Mouse (Mus musculus) adrenal gland, postnatal 4 days (tissue): ENCODE measurements at regions not wholly inside any gene's neighbourhood (a gene's known extent, or its start where the extent isn't known, plus 50 kb on each side); places are given as distances from the start of the nearest gene placed in this dataset.
"Not testable (repeated sequence)": the region's sequence is repeated elsewhere in the genome, so short reads cannot be mapped to it uniquely, and the experiment has no call there.

ENCODE experiments used
- DNase-seq, 2 experiments: peaks; one replicate each; pipeline ENCODE4 v3.0.0; 2021 to 2022; ENCODE audit warnings: low spot score in 2 of 2, mixed read lengths in 2 of 2

DNA sequence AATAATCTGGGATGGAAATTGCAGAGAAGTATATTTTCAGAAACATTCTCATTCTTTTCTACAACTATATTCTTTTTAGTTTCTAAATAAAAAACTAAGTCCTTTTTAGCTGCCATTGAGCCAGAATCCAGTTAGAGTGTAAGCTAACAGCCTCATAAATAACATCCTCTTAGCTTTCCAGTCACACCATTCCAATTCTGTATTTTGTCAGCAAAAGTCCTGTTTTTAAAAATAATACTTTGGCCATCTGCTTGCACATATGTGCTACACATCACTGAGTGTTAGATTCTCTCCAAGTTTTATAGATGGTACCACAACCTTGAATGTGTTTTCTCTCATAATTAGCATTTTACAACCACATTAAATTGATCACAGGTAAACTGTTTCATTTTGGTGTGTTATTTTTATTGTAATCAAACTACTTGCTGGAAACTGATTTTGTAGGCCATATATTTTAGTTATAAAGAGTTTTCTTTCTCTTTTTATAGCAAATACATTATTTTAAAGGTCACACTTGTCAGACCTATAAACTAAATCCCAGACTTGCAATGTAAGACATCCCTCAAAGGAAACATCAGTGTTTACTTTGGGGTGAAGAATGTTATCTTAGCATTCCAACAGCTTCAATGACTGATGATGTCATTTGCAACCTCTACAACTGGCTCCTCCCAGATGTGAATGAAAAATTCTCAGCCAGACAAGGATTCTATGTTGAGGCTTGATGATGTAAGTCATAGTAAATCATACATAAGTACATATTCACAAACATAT, 1878.9 kb upstream of the Flrt2 start:
- no peak for DNase-seq

DNA sequence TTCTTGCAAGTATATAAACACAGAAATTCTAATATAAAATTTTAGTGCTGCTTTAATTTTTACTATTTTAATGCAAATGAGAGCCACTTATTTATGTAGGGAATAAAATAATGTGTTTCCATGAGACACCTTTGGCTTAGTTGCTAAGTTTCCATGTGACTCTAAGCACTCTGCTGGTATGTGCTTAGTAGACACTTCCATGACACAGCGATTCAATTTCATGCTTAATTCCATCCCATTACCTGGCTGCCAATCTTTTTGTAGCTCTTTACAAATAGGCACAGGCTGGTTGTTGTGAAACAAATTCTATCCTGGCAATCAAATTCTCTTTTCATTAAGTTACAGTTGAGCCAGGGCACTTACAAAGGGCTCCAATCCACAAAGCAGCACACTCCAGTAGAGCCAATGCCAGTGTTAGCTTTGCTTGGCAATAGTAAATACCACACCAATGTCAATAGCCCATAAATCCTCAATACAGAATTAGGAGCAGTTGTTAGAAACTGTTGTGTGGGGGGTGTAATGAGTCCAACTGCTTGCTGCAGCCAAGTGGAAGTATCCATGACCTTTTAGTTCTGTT, 1841.0 kb upstream of the Flrt2 start:
- DNase-seq, result no peak

DNA sequence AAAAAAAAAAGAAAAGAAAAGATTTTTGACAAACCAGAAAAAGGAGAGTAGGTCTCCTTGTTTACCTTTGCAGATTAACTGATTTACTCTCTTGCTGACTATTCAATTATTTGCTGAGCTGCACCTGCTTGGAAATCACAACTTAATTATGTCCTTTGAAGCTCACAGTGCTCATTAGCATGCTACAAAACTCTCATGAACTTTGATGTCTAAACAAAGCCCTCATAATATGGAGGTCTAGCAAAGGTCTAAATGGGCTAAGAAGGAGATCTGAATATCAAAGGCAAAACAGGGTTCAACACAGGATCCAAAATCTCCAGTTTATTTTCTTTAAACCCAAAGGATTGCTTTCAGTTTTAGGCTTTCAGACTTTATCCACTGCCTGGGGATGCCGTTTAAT, 1840.4 kb upstream of the Flrt2 start:
- no peak for DNase-seq

DNA sequence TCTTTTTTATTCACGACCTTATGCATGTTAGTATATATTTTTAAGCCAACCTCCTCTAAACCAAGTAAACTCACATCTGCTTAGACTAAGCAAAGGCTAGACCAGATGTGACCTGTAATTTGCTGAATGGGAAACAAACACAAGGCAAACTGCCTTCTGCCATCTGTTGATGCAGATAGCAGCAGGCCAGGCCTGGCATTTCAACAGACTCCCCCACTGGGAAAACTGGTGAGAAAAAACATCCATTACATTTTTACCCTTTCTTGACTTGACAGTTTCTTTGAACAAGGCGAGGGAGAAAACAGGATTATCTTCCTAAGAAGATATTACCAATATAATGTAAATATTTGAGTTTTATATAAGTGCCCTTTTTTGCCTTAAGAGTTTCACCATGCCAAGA, 1806.1 kb upstream of the Flrt2 start:
- no peak for DNase-seq

DNA sequence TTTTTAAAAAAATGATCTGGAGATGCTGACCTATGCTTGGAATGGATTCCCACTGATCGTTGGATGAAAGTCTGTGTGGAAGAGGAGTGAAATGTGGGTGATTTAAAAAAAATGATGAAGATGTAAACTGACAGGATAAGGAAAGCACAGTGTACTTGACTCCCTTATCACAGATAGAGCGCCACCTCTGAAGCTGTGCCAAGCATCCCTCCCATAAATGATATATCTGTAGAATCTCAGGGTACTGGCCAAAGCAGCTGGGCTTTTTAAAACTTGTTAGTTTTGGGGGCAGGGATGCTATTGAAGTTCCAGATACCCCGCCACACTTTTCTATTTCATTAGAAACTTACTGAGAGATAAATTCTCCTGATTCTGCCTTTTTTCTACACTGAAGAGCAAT, 1801.9 kb upstream of the Flrt2 start:
- no peak for DNase-seq

DNA sequence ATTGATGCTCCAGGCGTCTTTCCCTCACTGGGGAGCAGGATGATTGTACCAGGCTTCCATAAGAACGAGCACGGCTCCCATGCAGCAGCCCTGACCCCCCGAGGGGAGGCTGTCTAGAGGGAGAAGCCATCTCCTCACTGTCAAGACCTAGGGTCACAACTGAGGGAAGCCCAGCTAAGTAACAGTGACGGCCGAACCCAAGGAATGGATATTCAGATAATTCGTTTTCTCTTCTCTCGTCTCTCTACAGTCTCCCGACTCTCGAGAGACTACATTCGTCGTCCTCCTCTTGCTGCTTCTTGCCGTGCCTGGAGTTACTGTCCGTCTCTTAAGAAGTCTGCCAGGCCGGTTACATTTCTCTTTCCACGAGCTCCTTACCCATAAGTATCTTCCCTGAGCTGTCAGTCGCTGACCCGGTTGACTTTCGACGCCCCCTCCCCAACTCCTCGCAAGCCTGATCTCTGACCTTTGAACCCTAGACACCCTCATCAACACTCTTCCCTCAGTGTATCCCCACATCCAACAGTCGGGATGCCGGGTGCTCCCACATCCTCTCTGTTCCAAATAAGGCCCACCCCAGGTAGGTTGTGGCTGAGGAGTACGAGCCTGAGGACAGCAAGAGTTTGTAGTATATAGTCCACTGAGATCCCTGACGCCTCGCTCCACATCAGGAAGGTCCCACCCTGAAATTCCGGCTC, 1763.3 kb upstream of the Flrt2 start:
- not testable (repeated sequence) for DNase-seq

DNA sequence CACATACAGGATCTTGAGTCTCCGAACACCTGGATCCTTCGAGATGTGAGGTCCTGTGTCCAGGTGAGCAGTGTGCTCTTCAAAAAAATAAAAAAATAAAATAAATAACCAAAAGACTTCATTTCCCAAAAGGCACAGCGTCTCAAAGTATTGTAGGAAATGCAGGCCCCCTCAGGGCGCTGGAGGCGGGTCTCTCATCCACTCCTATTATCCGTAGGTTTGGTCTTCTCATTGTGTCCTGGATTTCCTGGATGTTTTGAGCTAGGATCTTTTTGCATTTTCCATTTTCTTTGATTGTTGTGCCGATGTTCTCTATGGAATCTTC, 1762.8 kb upstream of the Flrt2 start:
- DNase-seq, result not testable (repeated sequence)

DNA sequence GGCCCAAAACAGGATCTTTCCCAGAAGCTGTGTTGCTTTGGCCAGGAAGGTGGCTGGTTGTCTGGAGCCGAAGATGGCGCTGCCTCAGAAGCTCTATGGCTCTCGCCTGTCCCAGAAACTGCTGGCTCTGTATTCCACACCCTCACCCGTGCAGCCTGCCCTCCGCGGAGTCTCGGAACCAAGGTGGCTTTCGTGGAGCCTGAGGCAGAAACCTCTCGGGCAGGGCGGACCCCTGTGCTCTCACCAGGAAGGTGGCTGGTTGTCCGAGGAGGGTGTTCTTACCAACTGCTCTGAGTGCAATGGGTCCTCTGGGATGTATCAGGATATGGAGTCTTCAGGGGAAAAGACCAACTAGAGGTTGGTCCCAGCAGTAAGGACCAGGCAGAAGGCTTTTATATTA, 1761.8 kb upstream of the Flrt2 start:
- not testable (repeated sequence) for DNase-seq

DNA sequence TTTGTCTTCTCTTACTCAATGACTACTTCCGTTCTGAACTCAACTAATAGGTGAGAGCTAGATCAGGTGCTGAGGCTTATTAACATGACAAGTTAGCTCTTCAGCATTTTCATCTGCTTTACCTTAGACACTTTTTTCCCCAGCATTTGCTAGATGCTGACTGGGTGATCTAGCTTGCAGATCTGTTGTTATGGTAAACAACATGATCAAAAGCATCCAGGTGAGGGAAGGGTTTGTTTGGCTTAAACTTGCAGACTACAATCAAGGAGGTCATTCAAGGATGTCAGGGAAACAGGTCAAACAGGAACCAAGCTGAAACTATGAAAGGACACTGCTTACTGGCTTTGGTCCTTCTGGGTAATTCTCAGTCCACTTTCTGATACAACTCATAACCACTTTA, 1731.2 kb upstream of the Flrt2 start:
- DNase-seq, result no peak

DNA sequence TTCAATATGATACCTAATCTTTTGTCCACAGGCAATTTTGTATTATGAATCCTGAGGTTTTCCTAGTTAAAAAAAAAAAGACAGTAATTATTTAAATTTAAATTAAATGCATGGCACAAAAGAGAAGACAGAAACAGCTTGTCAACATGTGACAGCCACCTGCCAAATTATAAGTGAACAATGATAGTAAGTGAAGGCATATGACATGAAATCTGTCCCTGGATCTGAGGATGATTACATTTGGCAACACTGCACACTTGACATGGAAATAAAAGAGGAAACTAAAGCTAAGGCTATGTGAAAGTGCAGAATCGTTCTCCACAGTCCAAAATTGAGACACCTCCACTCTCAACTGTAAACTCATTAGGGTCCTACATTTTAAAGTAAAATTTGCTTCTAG, 1710.7 kb upstream of the Flrt2 start:
- no peak for DNase-seq

DNA sequence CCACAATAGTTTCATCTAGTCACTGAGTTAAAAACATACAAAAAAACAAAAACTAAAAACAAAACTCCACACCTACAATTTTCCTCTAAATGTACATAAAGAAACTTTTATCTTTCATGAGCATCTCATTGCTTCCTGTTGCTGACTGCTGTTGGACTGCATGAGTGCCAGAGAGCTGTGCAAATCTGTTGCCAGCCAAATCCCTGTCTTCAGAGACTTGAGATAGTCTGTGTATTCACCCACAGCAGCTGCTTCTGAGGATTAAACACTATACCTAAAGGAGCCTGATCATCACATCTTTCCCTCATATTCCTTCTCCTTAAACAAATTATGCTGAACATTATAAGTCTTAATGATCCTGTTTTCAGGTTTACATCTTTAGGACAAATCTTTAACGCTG, 1700.5 kb upstream of the Flrt2 start:
- no peak for DNase-seq

DNA sequence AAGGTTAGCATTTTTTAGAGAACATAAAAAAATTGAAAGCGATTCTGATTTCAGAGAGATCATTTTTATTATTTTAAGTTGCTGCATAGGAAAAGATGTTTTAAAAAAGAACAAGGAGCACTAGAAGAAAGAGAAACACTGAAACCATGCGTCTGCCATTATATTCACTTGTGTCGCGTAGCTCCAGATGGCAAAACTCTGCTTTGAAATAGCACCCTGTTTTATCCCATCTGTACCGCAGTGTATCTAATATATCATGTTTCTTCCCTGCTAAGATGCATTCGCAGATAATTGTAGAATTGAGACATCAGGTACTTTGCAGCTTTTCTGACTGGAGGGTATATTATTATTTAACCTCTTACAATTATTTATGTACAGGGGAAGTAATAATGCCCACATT, 1698.2 kb upstream of the Flrt2 start:
- DNase-seq, result no peak

DNA sequence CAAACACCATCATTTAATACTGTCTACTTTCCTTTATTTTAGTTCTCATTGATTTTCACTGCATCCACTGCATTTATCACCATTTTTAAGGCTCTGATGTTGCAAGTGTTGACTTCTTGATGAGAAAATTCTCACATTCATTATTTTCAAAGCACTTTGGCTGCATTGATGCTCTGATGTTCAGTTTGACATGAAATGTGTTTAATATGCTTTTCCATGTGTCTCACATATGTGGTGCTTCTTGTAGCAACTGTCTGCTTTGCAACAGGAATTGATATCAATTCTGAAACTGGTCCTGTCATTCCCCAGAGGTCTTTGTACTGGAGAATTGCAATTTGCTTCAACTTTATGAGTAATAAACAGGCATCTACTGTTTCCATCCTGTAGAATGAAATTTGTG, 1676.1 kb upstream of the Flrt2 start:
- no peak for DNase-seq

DNA sequence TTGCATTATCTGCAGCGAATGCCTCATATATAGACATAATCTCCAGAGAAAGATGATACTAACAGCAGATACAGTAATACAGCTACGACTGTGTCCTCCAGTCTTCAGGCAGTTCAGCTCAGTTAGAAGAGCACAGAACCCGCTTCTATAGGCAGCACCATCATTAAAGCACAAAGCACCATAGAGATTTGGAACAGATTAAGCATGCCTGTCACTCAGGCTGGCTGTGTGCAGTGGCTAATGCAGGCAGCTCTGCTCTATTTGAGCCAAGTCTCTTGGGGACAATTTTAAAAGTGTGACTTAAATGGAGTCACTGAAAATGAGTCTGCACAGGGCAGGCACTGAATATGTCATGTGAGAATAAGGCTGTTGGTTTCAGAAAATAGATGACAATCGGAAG, 1660.7 kb upstream of the Flrt2 start:
- no peak for DNase-seq

DNA sequence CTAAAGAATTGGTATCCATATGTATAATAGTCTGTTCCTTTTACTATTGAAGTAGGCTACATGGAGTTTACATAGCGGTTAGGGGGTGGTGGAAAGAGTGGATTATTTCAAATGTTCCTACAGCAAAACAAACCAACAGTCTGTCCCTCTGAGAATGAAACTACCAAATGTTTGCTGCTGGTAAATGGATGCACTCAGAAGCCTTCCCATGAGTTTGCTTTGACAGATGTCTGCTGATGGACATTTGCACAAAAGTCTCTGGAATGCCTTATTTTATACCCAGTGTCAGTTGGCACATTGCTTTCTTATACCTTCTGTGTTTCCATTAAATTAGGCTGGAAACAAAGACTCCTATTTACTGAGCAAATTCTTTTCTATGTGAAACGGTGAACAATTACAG, 1644.1 kb upstream of the Flrt2 start:
- DNase-seq, result no peak

DNA sequence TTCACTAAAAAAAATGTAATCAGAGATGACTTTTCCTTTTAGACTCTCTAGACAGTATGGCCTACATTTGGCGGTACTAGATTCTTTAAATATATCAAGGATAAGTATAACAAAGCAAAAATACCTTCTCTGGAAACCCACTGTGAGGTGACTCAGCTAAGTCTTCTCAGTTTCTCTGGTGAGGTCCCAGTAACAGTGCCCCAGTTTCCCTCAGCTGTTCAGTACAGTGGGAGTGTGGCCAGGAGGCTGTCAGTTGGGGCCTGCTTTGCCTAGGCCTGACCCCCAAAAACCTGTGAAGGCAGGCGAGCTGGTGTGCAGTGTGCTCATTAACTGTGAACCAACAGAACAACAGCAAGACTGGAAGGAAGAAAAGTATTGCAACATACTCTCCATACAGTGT, 1634.3 kb upstream of the Flrt2 start:
- DNase-seq, result no peak

DNA sequence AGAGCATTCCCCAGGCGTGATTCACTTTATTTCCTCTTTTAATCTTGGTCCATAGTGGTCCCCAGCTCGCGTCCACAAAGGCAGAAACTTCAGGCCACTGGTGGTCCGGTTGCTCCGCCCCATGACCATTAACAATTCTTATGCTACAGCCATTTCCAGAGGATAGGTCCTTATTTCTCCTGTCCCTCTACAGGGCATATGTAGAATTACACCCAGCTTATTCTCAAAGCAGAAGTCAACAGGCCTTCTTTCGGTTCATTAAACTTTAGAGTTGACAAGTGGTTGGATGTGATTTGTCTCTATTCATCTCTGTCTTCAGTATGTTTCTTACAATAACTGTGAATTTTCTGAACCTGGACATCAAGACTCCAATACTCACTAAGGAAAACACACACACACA, 1632.4 kb upstream of the Flrt2 start:
- no peak for DNase-seq

DNA sequence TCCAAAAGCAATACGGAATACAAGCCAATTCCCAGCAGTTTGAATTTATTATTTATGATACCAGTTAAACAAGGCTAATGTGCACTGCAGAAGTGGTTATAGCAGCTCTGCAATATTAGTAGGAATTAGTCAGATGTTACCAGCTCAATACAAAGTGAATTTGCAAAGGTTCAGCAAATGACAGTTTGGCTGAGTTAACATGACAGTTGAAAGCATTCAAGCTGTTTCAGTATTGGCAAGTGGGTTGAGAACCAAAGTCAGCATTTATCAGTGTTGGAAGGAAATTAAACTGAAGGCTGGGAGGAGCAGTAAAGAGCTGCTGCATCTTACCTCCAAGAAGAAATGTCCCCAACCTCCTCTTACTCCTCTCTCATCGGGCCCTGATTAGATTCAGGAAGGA, 1631.7 kb upstream of the Flrt2 start:
- no peak for DNase-seq

DNA sequence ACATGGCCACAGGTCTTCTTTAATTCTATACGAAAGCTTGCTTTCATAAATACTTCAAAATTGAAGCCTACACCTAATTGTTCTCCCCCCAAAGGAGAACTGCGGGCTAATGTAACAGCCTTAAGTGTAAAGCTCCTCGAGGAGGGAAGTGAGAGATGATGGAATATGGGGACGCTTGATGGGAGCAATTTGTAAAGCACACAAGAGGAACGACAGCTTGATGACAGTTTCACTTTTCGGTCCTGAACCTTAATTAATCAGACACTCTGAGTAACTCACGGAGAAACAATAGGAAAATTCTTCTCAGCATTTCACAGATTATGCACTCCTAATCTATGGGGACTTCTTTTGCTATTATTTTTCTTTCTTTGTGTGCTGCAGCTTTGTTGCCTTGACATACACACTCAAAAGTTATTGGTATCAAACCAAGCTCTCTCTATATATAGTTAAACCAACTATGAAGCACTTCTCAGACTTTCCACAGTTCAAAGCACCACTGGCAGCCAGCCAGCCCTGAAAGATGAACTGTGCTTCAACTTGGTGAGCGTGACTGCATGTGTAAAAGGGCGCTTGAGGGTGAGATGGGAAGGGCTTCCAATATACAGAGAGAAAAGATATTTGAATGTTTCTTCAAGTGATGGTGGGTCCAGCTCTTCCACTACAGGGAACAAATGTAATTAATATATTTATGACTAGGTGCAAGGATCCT, 1625.4 kb upstream of the Flrt2 start:
- no peak for DNase-seq

DNA sequence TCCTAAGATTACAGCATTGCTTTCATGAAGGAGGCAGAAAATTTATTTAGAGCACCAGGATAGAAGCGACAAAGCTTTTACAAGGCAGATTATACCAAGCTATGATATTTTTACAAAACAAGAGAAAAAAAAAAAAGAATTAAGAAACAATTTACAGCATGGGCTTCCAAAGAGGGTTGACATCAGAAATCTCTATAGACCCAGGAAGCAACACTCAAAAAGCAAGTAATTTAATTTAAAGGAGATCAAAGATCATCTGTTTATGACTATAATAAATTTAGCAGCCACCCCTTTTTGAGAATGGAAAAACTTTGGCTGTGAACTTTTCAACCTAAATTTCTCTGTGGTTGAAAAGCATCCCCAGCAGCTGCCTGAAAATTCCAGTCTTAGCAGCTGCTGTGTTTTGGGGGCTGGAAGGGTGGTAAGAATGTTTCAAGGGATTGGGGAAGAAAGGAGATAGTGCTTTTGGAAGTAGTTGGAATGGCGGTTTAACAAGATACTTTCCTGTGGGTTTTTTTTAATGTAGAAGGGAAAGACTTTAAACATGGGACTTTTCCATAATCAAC, 1621.0 kb upstream of the Flrt2 start:
- DNase-seq, result no peak

DNA sequence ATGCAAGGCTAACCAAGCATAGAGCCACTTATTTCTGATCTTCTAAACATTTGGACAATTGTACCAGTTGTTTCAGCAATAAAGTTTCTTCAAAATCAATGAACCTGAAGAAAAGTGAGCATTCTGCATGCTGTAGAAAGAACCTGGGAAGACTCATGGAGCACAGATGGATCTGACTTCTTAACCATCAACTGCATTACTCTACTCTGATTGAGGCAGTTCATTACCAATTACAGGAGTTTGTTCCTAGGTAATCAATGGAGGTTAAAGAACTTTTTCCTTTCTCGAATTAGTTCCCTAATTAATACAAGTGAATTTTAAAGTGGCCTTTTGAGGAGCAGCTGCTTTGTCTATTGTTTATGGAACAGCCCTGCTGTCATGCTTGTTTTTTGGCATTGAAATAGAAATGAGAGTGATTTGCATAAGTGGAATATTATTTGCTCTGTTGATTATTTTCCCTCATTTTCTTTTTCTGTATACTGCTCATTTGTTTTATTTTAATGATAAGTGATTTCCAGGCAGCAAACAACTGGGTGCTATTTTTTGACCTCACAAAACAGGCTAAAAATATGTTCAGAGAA, 1586.4 kb upstream of the Flrt2 start:
- DNase-seq, result no peak

DNA sequence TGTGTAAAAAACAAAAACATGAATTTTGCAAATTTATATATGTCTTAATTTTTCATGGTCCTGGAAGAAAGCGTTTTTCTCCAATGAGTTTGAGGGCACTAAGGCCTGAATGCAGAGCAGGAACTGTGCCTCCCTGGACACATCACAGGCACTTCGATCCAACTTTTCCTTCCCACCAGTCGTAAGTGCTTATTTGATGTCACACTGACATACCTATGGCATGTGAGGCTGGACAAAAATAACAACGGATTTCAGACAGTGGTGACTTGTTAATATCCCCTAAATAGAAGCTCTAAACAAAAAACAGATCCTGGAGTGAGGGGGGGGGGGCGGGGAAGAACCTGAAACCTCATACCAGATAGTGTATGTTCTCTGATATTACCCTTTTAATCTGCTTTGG, 1541.9 kb upstream of the Flrt2 start:
- no peak for DNase-seq
